Mouse (Mus musculus) inflammation-experienced regulatory T-cells, adult 6 months (primary cell): ENCODE results near the gene Slit1. TPM values are rescaled to one million over a fixed set of nuclear protein-coding genes. Genes with fewer than 3 reads are reported as not detected.

ENCODE experiments used
- ATAC-seq: one replicate; pipeline ENCODE4 v1.8.0; 2017
- polyA plus RNA-seq, 3 experiments: library from polyadenylated mRNA; unstranded; fragments of 100-300 nt; shearing (Covaris generic); gene quantifications; one replicate each; pipeline ENCODE4 v1.2.1; 2017

The Slit1 gene
- polyA plus RNA-seq, 3 experiments from 2014 or later, result not detected

DNA sequence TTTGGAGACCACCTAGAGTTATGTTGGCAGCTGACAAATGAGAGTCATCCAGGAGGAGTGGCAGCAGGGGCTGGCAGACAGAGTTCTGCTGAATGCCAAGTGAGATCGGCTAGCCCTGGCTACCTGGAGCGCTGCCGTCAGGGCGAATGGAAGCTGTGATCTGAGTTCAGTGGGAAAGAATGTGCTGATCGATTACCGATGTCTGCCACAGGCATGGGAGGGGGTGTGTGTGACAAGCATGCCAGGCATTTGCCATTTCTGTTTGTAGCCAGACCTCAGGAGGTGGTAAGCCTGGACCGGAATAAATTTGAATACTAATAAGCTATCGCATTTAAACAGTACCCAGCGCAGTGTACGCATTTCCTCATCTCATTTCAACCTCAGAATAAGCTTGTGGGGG, 91.5 kb downstream of the Slit1 start:
- no peak for ATAC-seq

DNA sequence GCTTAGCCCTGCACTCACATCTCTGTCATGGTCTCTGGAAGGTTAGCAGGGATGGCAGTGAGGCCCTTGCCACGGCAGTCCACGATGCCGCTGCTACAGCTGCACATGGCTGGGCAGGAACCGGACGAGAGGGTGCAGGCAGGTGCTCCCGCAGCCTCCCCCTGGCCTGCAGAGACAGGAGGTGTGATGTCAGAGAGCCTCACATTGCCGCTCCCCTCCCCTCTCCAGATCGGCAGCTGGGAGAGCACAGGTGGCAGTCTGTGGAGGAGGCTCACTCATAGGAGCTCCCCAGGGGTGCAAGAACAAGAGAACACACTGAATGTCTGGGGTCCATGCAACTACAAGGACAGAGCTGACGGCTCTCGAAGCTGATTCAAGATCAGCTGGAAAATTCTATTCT, 94.1 kb downstream of the Slit1 start:
- ATAC-seq, result no peak

DNA sequence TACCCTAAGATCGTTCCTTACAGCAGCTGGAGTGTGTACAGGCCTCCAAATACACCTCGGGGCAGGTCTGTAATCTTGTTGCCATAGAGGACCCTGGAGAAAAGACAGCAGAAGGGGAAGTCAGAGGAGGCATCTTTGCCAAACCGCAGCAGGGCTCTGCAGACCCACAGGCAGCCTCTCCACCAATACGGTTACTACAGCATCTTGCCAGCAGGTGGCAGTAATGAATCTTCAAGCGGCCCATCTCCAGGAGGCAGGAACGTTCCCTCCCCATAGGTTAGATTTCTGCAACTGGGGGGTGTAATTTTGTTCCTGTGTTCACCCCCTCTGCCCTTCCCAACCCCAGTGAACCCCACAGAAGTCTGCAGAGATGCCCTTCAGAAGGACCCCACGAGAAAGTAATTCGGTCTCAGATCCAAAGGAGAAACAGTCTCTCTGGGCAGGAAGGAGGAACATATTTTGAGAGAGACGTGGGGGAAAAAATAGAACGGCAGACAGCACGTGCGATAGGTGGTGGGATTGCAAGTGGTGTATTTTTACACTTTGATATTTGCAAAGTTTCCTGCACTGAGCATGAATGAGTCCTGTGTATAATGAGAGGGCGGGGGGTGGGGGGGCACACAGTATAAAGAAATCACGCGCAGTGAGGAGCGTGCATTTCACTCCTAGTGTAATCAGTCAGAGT, 96.4 kb downstream of the Slit1 start:
- no peak for ATAC-seq

DNA sequence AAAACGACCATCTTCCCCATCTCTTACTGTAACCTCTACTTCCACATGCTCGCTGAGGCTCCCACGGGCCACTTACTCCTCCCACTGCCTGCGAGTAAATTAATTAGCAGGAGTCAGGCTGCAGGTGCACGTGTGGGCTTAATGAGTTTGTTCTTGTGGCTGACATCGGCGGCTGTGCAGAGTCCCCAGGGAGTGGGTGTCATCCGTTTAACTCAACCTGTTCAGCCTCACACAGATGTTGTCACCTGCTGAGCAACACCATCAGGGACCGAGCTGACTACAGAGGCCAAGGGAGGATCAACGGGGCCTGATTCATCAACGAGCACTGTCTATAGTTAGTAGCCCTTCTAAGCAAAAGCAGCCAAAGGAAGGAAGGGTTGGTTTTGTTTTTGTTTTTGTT, 100.5 kb downstream of the Slit1 start:
- no peak for ATAC-seq

DNA sequence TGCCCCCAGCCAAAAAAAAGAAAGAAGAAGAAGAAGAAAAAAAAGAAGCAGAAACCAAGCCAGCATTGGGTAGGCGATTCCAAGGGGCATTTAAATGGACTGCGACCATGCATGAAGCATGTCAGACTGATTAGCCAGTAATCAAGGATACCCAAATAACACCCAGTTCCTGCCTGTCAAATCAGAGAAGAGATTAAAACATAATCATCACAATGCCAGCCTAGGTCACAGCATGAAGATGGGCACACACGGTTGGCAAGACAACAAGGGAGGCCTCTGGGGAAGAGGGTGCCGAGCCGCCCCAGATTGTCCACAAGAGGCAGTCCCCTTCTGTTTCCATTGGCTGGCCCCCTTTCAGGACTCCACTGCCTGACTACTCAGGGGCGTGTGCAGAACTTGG, 108.5 kb downstream of the Slit1 start:
- ATAC-seq, result no peak

DNA sequence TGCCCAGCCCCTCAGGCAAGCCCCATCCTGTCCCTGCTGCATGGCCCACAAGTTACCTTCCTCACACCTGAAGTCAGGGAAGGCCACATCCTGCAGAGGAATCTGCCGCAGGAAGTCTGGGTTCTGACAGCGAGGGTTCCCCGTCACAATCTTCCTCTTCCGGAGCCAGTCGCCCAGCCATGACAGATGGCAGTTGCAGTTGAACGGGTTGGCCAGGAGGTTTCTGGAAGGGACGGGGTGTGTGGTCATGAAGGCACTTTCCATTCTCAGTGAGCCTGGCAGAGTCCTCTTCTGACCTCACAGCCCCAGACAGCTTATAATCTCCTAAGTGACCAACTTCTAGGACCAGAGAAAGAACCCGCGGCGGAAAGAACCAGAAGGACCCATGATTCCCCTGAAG, 109.4 kb downstream of the Slit1 start:
- no peak for ATAC-seq

DNA sequence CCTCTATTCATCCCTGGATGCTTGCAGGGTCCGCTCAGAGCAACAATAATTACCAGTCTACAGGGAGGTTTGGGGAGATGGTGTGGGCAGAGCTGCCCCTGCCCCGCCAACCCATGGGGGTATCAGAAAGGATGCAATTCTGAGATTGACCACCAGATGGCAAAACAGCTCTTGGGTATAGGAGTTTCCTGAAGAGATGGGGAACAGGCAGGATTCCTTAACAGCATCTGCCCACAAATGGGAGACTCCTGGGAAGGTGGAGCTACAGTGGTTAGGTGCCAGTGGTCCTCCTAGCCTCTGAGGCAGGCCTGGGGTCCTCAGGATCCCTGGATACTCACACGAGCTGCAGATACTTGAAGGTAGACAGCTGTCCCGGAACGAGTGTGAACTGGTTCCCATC, 113.9 kb downstream of the Slit1 start:
- ATAC-seq, result no peak

DNA sequence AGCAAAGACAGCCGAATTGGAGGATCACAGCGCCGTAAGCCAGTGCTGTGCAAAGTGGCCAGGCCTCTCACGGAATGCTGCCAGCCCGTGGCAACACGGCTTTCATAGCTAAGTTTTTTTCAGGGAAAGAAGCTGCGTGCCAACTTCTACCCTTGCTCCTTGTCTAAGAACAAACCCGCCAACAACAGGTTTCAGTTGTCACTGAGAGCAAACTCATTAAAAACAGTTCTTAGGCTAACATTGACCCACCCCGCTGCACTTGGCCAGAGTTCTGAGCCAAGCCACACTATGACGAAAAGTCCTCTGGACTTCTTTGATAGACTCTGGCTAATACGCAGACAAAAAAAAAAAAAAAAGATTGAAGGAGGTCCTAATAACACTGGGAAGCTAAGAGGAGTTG, 114.5 kb downstream of the Slit1 start:
- ATAC-seq, result no peak

DNA sequence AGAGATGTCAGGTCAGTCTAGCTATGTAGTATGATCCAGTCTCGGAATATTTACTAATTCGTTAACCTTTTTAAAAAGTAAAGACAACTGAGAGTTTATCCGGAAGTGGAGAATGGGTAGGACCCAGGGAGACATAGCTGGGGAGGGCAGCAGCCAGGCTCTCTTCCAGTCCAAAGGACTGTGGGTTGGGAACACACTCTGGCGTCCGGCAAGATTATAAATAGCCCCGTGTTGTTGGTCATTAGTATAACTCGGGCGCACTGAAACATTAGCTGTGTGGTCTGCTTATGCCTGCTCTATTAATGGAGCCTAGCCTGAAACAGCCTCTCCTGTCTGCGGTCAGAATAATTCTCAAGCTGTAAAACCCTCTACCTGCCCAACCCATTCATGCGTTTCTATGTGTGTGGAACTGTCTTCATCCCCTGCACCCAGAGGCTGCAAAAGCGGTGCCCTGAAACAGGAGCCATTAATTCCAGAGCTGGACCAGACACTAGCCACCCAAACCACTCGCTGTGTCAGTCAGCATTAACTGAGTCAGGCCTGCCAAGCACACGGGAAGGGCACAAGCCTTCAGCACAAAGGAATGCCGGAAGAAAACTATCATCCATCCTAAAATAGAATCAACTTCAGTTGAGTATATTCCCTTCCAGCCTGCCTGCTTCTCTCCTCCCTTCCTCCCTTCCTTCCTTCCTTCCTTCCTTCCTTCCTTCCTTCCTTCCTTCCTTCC, 122.9 kb downstream of the Slit1 start:
- no peak for ATAC-seq

DNA sequence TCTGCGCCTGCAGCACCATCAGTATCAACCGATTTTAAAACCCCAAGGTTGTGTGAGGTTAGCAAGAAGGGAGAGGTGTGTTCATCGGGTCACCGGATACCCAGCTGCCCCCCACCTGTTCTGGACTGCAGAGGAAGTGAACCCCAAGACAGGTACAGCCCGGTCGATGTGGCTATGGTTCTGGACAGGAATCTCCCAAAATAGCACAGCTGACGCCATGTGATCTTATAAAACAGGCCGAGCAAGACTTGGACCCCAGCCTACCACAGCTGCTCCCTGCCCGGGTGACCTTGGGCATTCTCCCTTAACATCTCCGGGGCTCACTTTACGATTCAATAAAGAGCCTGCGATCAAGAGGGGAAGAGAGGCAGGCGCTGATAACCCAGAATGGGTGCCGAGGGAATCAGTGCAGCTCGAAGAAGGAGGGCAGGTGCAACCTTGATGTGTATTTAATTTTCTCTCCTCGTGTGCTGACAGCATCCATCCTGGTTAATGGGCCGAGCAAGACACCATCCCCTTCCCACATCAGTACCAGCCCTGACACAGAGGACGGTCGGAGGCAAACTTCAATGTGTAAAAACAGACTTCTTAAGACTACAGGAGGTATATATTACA, 124.6 kb downstream of the Slit1 start:
- no peak for ATAC-seq

DNA sequence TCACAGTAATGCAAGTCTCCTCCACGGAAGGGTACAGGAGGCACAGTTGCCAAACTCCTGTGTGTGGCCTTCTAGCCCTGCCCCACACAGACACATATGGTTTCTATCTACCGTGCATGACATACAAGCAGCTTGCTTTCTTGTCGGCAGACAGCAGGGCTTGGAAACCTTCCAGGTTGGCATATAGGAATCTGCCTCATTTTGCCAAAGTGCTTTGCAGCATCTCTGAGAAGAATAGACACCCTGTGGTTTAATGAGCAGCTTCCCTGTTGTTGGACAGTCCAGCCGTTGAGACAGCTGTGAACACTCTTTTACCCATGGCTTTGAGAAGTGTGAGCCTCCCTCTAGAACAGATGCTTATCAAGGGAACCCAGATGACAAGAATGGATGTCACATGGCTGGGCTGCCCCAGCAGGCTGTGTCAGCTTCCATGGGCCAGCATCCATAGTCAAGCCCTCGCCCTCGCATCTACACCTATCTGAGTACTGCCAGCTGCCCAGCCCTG, 125.3 kb downstream of the Slit1 start:
- no peak for ATAC-seq

DNA sequence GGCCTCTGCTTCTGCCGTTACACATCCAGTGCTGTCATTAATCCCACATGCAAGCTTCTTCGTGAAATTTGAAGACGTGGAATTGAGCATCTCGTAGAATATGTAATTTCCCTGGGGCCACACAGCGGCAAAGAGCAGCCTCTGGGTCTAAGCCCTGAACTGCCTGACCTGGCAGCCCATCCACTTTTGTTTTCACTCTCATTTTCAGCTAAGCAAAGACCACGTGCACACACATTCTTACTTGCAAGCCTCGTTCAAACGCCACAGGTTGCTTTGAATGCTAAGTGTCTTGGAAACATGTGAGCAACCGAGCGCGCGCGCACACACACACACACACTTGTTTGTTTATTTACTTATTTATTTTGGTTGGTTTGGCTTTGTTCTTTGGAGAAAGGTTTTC, 126.4 kb downstream of the Slit1 start:
- ATAC-seq, result no peak

DNA sequence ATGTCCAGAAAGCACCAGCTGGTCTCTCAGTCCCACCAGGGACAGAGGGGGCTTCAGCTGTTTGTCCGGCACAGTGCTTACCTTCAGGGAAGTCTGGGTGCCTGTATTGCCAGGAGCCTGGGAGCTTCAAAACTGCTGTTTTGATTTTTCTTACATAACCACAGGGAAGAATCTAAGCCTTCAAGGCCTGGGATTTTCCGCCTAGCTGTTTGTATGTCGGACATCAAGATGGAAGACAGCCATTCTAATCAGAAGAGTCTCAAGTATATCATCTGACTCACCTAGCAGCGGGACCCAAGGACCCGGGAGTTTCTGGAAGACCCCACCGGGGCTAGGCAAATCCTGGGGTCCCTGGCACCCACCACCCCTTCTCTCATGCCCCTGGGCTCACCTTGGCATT, 127.2 kb downstream of the Slit1 start:
- no peak for ATAC-seq

DNA sequence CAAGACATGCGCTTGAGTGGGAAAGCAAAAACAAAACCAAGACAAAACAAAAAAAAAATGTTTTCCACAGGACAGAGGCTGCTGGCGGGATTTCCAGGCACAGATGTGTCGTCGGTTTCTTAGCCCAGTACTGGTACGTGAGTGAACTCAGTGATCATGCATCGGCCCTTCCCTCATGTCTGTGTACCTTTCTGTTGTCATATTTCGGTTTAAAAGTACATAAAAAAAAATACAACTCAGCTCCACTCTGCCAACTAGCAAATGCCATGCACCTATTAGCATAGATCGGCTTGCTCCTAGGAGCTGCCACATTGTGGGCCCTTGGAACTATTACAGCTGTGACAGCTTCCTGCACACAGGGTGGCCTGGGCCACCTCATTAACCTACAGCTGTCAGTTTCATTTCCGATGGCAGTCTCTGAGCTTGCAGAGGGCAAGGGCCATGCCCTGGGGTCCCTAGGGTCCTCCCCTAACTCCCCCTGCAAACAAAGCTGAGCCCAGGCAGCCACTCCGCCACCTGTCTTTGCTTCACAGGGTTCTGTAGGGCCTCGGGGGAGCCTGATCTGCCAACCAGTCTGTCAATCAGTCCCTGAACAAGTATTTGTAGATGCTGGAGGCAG, 127.8 kb downstream of the Slit1 start:
- ATAC-seq, result no peak

DNA sequence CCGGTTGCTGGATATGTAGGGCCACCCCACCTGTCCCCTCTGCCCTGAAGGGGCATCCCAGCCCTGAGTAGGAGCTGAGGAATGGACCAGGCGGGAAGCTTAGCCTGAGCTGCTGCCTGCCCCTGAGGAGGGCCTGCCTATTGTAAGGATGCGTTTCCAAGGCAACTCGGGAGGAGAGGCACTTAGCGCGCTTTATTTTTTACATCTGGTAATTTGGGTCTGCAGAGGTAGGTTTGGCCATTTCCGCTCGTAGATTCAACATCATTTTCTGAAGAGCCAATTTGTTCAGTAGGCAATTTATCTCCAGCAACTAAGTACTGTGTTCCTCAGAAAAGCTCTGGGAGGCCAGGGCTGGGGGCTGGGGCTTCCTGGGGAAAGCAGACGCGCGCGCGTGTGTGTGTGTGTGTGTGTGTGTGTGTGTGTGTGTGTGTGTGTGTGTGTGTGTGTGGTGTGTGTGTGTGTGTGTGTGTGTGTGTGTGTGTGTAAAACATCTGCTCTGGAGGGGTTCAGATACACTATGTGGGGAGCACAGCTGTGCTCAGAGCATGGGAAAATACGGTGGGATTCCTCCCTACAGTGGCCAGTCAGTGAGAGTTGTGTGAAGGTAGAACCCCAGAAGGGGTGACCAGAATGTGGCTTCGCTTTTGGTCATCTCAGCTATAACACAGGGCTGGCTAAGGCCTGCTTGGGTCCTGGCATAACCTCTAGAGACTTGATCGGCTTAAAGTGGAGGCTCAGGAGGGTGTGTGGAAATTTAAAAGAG, 130.0 kb downstream of the Slit1 start:
- ATAC-seq, result no peak

DNA sequence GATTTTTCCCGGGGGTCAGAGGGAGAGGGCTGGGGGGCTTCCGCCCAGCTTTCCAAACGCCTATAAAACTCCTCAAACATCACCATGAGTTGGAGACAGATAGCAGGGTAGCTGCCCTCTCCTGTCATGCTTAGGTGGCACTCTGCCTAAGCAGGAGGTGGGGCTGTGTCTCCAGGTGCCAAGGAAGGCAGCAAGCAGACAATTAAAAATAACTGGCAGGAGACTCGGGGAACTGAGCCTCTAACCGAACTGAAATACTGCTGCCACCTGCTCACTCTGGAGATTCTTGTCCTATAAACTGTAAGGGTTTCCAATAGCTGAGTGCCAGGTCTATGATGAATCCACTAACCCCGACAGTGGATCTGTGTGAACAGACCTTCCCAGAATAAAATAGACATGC, 131.8 kb downstream of the Slit1 start:
- no peak for ATAC-seq

DNA sequence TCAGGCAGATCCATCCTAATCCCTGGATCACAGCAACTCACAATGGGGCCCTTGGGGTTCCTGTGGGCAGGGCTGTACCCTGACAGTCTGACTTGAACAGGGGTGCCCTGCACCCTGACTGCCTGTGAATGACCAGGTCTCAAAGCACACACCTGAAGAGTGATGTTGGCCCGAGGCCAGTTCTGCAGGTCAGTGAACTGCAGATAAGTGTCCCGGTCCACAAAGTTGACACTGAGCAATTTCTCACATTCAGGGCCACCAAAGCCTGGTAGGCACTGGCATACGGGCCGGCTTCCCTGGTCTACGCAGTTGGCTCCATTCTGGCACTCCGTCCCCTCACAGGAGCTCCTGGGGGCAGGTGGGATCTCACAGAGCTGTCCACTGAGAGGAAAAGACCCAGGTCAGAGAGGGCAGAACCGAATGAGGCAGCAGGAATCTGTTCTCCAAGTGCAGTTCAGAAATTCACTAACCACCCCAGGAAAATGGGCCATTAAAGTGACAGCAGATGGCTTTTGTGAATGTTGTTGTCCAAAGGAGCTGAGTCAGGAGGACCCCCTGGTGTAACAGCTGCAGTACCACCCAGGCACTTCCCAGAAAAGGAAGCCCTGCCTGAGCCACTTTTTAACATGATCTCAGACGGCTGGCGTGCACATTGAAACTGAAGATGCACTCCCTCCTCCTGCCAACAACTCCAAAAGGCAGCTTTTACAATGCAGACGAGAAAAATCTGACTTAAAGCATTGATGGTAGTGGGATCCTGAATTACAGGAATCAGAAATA, 137.1 kb downstream of the Slit1 start:
- no peak for ATAC-seq

DNA sequence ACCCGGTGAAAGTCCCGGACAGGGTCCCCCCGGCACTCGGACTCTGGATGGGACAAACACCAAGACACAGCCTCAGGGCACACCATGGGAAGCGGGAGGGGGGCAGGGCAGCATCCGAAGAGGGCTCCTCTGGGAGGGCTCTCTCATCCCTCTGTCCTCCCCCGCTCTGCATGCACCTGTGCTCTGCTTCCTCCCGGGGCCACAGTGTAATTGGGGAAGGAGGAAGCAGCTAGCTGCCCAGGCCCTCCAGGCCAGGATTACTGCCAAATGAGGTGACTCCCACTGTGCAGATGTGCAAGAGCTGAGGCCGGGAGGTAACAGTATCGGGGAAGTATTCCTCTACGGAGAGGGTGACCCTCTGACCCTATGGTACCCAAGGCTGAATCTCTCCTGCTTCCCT, 142.8 kb downstream of the Slit1 start:
- no peak for ATAC-seq

DNA sequence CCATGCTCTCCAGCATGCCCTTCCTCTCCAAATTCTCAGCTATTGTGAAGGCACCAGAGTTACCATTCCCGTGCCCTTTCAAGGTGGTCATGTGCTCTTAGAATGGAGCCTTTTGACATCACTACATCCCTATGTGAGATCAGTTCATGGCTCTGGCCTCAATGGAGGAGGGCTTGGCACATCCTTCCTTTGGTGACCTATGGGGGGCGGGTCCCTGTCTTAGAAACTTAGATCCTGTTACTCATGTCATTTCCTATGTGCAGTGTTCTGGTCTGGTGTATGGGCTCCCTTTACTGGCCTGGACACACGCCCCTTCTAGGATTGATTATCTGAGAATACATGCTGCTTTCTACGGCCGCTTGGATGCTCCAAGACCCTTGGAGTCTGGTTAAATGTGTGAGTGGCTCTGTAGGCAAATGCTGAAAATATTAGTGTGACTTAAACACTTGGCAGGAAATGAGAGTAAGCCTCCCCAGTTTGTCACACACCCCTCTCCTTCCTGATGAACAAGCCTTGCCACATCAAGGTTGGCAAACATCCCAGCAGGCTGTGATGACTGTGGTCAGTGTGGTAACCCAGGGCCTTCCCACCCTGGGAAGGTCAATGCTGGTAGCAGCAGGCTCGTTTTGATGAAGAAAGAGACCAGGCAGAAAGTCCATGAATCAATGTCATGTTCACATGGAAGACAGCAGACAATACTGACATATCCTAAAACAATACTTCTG, 146.1 kb downstream of the Slit1 start:
- no peak for ATAC-seq

DNA sequence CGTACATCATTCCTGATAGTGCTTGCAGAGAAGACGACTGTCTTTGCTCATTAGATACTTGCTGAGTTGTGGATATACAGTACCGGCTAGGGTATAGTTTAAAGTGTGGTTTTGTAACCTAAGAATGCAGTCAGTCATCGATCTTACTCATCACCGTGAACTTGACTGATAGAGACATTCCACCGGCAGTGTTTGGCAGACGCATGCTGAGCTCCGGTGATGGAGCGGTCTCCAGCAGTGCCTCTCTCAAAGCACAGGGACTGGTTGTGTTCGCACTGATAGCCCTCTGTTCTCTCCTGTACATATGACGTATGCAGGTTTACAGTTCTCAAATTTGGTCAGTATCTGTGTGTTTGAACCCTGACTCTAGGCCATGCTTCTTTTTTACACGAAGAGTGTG, 151.7 kb downstream of the Slit1 start:
- no peak for ATAC-seq

DNA sequence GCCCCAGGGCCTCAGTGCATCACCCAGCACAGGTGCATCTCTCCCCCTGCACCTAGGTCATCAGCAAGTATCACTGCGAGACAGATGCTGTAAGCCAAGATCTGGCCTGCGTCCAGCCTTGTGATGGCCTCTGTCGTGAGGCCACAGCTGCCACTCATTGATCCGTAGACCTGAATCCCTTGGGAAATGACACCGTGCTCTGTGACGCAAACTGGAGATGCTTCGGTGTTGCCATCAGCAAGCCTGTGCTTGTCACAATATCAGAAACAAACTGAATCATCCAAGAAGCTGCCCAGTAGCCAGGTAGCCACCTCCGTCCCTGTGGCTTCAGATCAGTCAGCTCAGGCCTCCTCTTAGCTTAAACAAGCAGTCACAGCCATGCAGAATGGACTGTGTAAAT, 153.8 kb downstream of the Slit1 start:
- ATAC-seq, result no peak
